Mouse (Mus musculus) CH12.LX (cell line): ENCODE measurements at regions not wholly inside any gene's neighbourhood (a gene's known extent, or its start where the extent isn't known, plus 50 kb on each side); places are given as distances from the start of the nearest gene placed in this dataset.

Source experiments
- CHD1 ChIP-seq: IDR thresholded peaks from 2 replicates; pipeline ENCODE4 v1.6.1; 2012; ENCODE audit warnings: low read depth, low read length, improper control_type of control experiment, inconsistent platforms
- CHD2 ChIP-seq: IDR thresholded peaks from 2 replicates; pipeline ENCODE4 v1.6.1; 2011; ENCODE audit warnings: low read length, improper control_type of control experiment
- CTCF ChIP-seq, 2 experiments: IDR thresholded peaks in 1 of 2; conservative IDR thresholded peaks in 1 of 2; 2 replicates each; pipeline ENCODE4 v1.5.1; 2011 to 2012; ENCODE audit warnings: low read depth in 2 of 2, low read length in 2 of 2, improper control_type of control experiment in 1 of 2, inconsistent platforms in 1 of 2, mild to moderate bottlenecking in 1 of 2, moderate library complexity in 1 of 2
- E2F4 ChIP-seq: IDR thresholded peaks from 2 replicates; pipeline ENCODE4 v1.6.1; 2011; ENCODE audit warnings: low read depth, low read length, improper control_type of control experiment; ENCODE audit not compliant: insufficient replicate concordance
- EP300 ChIP-seq: IDR thresholded peaks from 2 replicates; pipeline ENCODE4 v1.6.1; 2011; ENCODE audit warnings: low read length, improper control_type of control experiment
- ETS1 ChIP-seq: conservative IDR thresholded peaks from 2 replicates; pipeline ENCODE4 v1.6.1; 2012; ENCODE audit warnings: low read depth, mild to moderate bottlenecking, inconsistent platforms, low read length, improper control_type of control experiment, moderate library complexity
- JUND ChIP-seq: conservative IDR thresholded peaks from 2 replicates; pipeline ENCODE4 v1.6.1; 2011; ENCODE audit warnings: low read depth, low read length, improper control_type of control experiment
- MAX ChIP-seq: IDR thresholded peaks from 2 replicates; pipeline ENCODE4 v1.6.1; 2011; ENCODE audit warnings: low read length, improper control_type of control experiment
- MAZ ChIP-seq: IDR thresholded peaks from 2 replicates; pipeline ENCODE4 v1.6.1; 2012; ENCODE audit warnings: low read depth, mild to moderate bottlenecking, inconsistent platforms, low read length, improper control_type of control experiment, moderate library complexity
- MYC ChIP-seq: IDR thresholded peaks from 2 replicates; pipeline ENCODE4 v1.6.1; 2011; ENCODE audit warnings: low read depth, mild to moderate bottlenecking, improper control_type of control experiment, low read length
- POLR2A ChIP-seq: IDR thresholded peaks from 2 replicates; pipeline ENCODE4 v1.6.1; 2011; ENCODE audit warnings: low read depth, mild to moderate bottlenecking, improper control_type of control experiment, low read length
- RAD21 ChIP-seq: IDR thresholded peaks from 2 replicates; pipeline ENCODE4 v1.6.1; 2011; ENCODE audit warnings: low read depth, mild to moderate bottlenecking, low read length, improper control_type of control experiment, moderate library complexity
- USF1 ChIP-seq: IDR thresholded peaks from 2 replicates; pipeline ENCODE4 v1.6.1; 2014; ENCODE audit warnings: low read depth, mild to moderate bottlenecking, inconsistent platforms, low read length, improper control_type of control experiment
- ZNF384 ChIP-seq: IDR thresholded peaks from 2 replicates; pipeline ENCODE4 v1.6.1; 2012; ENCODE audit warnings: low read depth, low read length, improper control_type of control experiment, inconsistent platforms

DNA sequence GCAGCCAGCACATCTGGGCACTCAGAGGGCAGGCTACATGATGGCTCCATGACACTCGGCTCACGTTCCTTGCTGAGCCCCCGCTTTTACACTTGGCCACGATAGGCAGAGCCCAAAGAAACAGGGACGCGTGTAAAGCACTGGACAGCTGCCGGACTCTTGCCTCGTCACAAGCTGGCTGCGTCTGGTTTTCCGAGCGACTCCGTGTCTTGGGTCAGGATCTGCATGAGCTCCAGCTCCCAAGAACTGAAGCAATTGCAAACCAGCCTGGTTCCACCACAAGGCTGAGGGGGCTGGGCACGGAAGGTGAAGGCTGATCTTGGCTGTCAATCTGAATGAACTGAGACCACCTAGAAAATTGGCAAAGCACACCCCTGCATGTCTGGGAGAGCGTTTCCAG lies 65.1 kb upstream of the Zfp423 start:
- TF ChIP-seq RAD21 (no peak), JUND (no peak), MYC (no peak), POLR2A (no peak), EP300 (no peak), CTCF (conservative IDR thresholded peaks at IDR 0.05 in 1 of 2, IDR thresholded peaks at IDR 0.05 in 1 of 2; ENCODE audit: low read depth in 2 of 2, low read length in 2 of 2) (no peak), CHD1 (no peak), E2F4 (no peak), USF1 (no peak), MAX (no peak), CHD2 (no peak), ETS1 (no peak), MAZ (no peak), ZNF384 (no peak)
